Mouse (Mus musculus) embryonic fibroblast, embryonic 13.5 days (primary cell): ENCODE data around the gene Map4k4. TPM values are rescaled to one million over a fixed set of nuclear protein-coding genes. Genes with fewer than 3 reads are reported as not detected.
A peak's percentile ranks its signal among the peaks of the same experiment; 100 is the strongest.

ENCODE experiments used
- H3K27ac ChIP-seq: 2 replicates; pipeline ENCODE4 v1.5.1; 2012; ENCODE audit warnings: low read length, control low read depth, inconsistent platforms; ENCODE audit not compliant: insufficient read depth
- H3K4me1 ChIP-seq: 2 replicates; pipeline ENCODE4 v1.6.1; 2011; ENCODE audit warnings: low read length; ENCODE audit not compliant: control insufficient read depth, insufficient read depth
- H3K4me3 ChIP-seq: 2 replicates; pipeline ENCODE4 v1.5.1; 2011; ENCODE audit warnings: mild to moderate bottlenecking, control low read depth, low read length; ENCODE audit not compliant: insufficient read depth
- CTCF ChIP-seq: IDR thresholded peaks from 2 replicates; pipeline ENCODE4 v1.5.1; 2011; ENCODE audit warnings: mild to moderate bottlenecking, control low read depth, low read length, moderate library complexity, borderline replicate concordance; ENCODE audit not compliant: insufficient read depth
- POLR2A ChIP-seq: IDR thresholded peaks from 2 replicates; pipeline ENCODE4 v1.6.1; 2011; ENCODE audit warnings: low read depth, mild to moderate bottlenecking, control low read depth, low read length, moderate library complexity
- polyA plus RNA-seq: library from polyadenylated mRNA; stranded (reverse); fragments of >200 nt; gene quantifications from 2 replicates; pipeline ENCODE4 v1.2.4, GENCODE M21; 2011; ENCODE audit warnings: low read depth; ENCODE audit not compliant: missing spikeins, insufficient read length

Map4k4 gene
- polyA plus RNA-seq, 1 experiment = 259 TPM

DNA sequence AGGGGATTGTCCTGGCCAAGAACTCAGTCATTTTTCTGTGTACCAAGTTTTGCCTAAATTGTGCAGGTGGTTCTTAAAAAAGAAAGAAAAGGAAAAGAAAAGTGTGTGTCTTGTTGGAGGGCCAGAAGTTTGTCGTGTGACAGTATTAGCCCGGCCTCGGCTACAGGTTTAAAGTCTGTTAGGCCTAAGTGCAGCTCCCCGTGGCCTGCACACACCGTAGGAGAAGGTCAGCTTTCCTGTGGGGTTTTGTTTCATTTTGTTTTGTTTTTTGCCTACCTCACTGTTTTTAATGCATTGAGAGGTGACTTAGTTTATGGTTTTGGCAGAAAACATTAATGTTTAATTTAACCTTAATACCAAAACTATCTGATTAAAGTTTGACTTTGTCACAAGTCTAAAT, 124.7 kb downstream of the Map4k4 start:
- Histone ChIP-seq H3K4me3 (no peak overlapping the region), H3K4me1 (no peaks in the 10 kb centered on the region), H3K27ac (no peak overlapping the region)
- no peak for TF ChIP-seq POLR2A
- TF ChIP-seq CTCF = no peak

DNA sequence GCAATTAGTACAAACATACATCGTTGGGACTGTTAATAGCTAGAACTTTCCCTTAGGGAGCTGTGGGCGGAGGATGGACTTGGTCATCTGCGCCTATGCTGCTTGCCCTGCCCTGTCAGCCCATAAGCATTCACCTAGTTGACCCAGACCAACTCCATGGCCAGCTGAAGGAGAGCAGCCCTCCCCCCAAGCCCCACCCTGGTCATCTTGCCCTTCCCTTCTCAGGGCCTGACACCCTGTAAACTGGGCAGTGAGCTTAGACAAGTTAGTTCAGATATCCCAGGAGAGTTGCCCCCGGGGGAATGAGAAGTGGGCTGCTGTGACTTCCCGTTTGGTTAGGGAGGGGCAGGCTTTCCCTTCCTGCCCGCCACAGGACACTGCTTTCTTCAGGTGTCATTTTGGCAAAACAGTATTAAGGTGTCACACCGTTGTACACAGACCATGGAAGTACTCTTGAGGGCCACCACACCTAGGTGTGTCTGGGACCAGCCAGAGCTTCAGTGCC, 126.5 kb downstream of the Map4k4 start:
- Histone ChIP-seq H3K4me1 (no peaks in the 10 kb centered on the region), H3K27ac (no peak overlapping the region), H3K4me3 (no peak overlapping the region)
- TF ChIP-seq CTCF (no peak), POLR2A (no peak)

DNA sequence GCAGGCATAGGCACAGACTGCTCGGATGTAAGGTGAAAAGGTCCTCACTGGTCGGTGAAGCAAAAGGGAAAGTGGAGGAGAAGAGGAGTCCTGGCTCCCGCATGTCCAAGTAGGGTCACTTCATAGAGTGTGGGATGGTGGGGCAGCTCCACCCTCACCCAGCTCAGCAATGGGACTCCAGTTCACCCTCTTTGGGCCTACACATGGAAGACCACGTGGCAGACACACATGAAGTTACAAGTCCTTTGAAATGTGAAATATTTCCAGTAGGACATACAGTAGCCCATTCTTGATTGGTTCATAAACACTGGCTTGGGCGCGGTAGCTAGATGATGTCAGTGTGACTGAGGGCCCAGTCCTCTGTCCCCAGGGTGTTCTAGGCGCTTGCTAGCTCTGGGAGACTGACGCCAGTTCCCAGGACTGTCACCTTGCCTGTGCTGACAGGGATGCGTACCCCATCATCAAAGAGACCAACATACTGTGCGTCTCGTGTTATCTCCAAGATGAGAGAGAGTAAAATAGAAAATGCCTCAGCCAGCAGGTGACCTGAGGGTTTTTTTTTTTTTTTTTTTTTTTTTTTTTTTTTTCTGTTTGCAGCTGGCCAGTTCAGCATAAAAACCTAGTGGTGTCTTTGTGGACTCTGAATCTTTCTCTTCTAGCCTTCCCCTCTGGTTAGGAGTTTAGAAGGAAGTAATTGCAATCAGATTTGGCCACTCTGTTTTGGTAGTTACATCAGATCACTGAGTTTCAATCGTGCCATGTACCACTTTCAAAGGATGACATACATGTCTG, 127.7 kb downstream of the Map4k4 start:
- no peak overlapping the region for H3K4me3 ChIP-seq
- TF ChIP-seq POLR2A = no peak
- TF ChIP-seq CTCF = no peak
- no peak overlapping the region for H3K27ac ChIP-seq
- no peaks in the 10 kb centered on the region for H3K4me1 ChIP-seq

DNA sequence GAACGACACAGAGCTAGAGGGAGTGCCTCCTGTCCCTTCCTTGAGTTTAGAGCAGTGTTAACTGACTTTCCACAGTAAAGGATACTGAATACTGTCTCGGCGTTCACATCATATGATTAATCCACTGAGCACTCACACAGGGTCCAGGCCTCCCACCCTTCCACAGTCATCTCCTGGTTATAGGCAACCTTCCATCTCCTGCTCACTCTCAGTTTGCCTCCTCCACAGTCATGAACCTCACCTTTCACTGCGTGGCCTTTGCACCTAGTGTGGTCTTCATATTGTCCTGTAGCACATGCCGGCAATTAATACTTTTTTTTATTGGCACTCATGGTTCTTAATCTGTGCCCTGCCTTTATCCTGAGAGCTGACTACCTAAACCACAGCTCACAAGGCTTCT, 128.9 kb downstream of the Map4k4 start:
- TF ChIP-seq POLR2A (no peak), CTCF (no peak)
- Histone ChIP-seq H3K4me3 (no peak overlapping the region), H3K4me1 (no peaks in the 10 kb centered on the region), H3K27ac (no peak overlapping the region)

DNA sequence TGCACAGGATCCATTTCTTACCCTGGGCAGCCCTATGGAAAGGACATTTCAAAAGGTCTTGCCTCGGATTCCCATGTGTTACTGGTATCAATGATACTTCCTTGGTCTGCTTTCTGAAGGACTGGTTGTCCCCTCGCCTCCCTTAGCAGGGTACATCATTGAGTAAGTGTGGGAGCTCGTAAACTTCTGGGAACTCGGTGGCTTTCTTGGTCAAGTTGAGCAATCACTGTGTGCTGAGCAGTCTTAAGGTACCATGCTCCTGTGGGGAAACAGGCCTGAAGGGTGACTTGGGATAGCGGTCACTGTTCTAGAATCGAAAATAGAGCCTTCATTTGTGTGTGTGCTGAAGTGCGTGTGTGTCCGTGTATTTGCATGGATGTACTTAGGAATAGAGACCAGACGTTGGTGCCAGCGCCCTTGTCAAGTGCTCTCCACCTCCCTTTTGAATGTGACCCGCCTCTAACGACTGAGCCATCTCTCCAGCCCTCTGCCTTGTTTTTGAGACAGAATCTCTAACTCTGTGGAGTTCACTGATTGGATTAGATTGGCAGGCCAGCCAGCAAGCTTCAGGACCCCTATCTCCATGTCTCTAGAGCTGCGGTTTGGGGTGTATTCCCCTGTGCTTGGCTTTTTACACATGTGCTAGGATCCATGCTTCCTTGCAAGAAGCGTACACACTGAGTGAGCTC, 129.7 kb downstream of the Map4k4 start:
- Histone ChIP-seq H3K27ac (no peak overlapping the region), H3K4me3 (no peak overlapping the region), H3K4me1 (no peaks in the 10 kb centered on the region)
- TF ChIP-seq CTCF = no peak
- TF ChIP-seq POLR2A = no peak

DNA sequence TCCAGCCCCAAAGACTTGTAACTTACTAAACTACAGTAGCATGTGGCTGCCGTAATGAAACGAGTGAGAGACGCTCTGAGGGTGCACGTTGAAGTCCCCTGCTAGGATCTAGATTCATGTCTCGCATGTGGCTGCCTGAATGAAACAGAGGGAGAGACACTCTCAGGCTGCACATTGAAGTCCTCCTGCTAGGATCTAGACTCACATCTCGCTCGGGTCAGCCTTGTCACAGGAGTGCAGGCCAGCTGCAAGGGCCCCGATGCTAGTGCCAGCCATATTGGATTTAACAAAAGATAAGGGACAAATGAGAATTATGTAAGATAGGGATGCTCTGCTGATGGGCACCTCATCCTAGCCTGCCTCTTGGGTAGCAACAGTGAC, 130.3 kb downstream of the Map4k4 start:
- Histone ChIP-seq H3K27ac (no peak overlapping the region), H3K4me1 (no peaks in the 10 kb centered on the region), H3K4me3 (no peak overlapping the region)
- TF ChIP-seq POLR2A = no peak
- TF ChIP-seq CTCF = no peak

DNA sequence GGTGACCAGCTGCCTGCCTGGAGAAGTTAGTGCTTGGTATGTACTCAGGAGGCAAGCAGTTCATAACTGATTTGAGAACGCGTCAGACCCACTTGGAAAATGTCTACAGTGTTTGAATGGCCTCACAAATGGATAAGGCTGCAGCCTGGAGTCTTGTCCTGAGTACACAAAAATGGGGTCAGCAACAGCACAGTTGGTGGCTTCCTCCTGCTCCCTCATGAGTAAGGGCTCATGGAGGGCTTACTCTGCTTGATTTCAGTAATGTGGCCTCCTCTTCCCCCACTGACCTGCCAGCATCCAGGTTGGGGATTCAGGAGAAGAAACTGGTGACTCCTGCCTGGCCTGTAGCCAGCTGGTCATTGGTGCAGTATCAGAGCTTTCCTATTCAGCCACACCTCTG, 130.9 kb downstream of the Map4k4 start:
- Histone ChIP-seq H3K4me3 (no peak overlapping the region), H3K27ac (no peak overlapping the region), H3K4me1 (no peaks in the 10 kb centered on the region)
- TF ChIP-seq CTCF = no peak
- no peak for TF ChIP-seq POLR2A

DNA sequence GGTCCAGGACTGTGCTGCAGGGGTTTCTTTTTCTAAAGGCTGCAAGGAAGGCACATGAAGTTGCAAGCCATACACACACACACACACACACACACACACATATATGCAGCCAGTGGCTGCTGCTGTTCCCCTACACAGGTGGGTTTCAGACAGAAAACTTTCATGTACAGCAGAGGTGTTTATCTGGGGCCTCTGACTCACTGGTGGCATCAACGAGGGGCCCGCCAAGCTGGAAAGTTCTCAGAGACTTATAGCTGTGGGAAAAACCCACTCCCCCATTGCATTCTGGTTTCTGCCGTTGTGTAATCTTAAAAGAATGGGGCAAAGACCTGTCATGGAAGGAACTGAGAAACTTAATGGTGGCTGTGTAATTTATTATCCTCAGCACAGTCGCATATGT, 132.6 kb downstream of the Map4k4 start:
- H3K4me3 ChIP-seq = no peak overlapping the region
- H3K4me1 ChIP-seq = no peaks in the 10 kb centered on the region
- TF ChIP-seq CTCF (no peak), POLR2A (no peak)
- peak overlapping the region; percentile 7 for H3K27ac ChIP-seq

DNA sequence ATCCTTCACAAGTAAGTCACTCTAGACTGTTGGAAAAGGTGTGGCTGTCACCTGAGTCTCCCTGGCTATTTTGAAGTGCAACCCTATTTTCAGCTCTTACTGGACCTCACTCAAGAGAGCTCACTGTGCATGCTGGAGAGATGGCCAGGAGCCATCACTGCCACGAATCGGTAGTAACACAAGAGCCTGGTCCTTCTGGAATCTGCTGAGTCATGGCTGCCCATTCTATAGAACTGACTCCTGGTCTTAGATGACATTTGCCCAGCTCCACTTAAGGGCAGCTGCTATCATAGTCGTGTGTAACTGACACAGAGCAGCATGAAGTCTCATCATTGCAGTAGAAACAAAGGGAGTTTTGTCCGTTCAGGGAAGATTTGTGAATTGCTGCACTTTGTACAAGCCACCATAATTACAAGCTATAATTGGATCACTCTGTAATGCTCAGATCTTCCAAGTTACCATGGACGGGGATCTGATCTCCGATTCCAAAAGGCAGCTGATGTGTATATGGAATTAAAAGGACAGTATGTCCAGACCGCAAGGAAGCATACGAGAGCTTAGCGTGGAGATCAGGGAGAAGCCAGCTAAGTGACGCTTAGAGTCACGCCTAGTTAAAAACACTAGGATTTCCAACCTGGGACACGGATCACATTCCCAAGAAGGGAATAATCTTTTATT, 133.2 kb downstream of the Map4k4 start:
- H3K4me1 ChIP-seq = no peaks in the 10 kb centered on the region
- TF ChIP-seq CTCF (no peak), POLR2A (no peak)
- H3K4me3 ChIP-seq = no peak overlapping the region
- peak overlapping the region; percentile 39 for H3K27ac ChIP-seq

DNA sequence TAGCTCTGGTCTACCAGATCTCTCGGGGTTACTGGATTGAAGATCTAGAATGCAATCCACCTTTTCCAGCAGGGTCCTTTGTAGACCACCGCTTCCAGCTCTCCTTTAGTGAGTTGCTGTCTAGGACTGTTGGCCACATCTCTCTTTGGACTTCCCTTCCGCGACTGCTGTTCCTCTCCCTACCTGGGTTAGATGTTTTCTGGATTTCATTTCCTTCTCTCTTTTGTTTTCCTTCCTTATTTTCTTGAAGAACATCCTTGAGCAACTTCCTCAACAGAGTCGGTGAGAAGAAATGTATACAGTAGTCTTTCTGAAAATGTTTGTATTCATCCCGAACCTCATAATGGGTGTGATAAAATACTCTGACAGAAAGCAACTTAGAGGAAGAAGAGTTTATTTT, 137.1 kb downstream of the Map4k4 start:
- no peak overlapping the region for H3K4me3 ChIP-seq
- H3K4me1 ChIP-seq = no peaks in the 10 kb centered on the region
- TF ChIP-seq CTCF (no peak), POLR2A (no peak)
- H3K27ac ChIP-seq = no peak overlapping the region
